Mouse (Mus musculus): ENCODE measurements around the gene Npm1.

Gene Npm1

GRCm38 (mm10) chr11:33154459-33154858, 8.5 kb downstream of the Npm1 start:
- TF ChIP-seq GATA4 (IDR thresholded peaks at IDR 0.05; ENCODE audit: insufficient replicate concordance, low read length): no peak

- no peak for TF ChIP-seq GATA4 (IDR thresholded peaks at IDR 0.05; ENCODE audit: insufficient replicate concordance, low read length)
These were observed 10.0 kb downstream of the Npm1 start for GRCm38 (mm10) chr11:33152997-33153396.

- no peak for TF ChIP-seq GATA4 (IDR thresholded peaks at IDR 0.05; ENCODE audit: insufficient replicate concordance, low read length)
These were observed 11.2 kb downstream of the Npm1 start for GRCm38 (mm10) chr11:33151780-33152145.

- no peak for TF ChIP-seq GATA4 (IDR thresholded peaks at IDR 0.05; ENCODE audit: insufficient replicate concordance, low read length)
These were observed 11.8 kb downstream of the Npm1 start for GRCm38 (mm10) chr11:33151128-33151779.

- TF ChIP-seq GATA4 (IDR thresholded peaks at IDR 0.05; ENCODE audit: insufficient replicate concordance, low read length): no peak
These were observed 12.6 kb downstream of the Npm1 start for GRCm38 (mm10) chr11:33150364-33150763.

GRCm38 (mm10) chr11:33149453-33149852, 13.6 kb downstream of the Npm1 start:
- TF ChIP-seq GATA4 (IDR thresholded peaks at IDR 0.05; ENCODE audit: insufficient replicate concordance, low read length): no peak

GRCm38 (mm10) chr11:33149088-33149436, 13.9 kb downstream of the Npm1 start:
- no peak for TF ChIP-seq GATA4 (IDR thresholded peaks at IDR 0.05; ENCODE audit: insufficient replicate concordance, low read length)

GRCm38 (mm10) chr11:33148338-33149087, 14.5 kb downstream of the Npm1 start:
- TF ChIP-seq GATA4 (IDR thresholded peaks at IDR 0.05; ENCODE audit: insufficient replicate concordance, low read length): no peak

GRCm38 (mm10) chr11:33147572-33148337, 15.3 kb downstream of the Npm1 start:
- no peak for TF ChIP-seq GATA4 (IDR thresholded peaks at IDR 0.05; ENCODE audit: insufficient replicate concordance, low read length)

- TF ChIP-seq GATA4 (IDR thresholded peaks at IDR 0.05; ENCODE audit: insufficient replicate concordance, low read length): no peak
These were observed 15.8 kb downstream of the Npm1 start, which contains the start of gene Fgf18 for GRCm38 (mm10) chr11:33147171-33147571. Fgf18 (minus strand) TSS chr11:33147400.

GRCm38 (mm10) chr11:33146651-33147131, 16.3 kb downstream of the Npm1 start:
- no peak for TF ChIP-seq GATA4 (IDR thresholded peaks at IDR 0.05; ENCODE audit: insufficient replicate concordance, low read length)

GRCm38 (mm10) chr11:33146143-33146497, 16.9 kb downstream of the Npm1 start:
- TF ChIP-seq GATA4 (IDR thresholded peaks at IDR 0.05; ENCODE audit: insufficient replicate concordance, low read length): no peak

- TF ChIP-seq GATA4 (IDR thresholded peaks at IDR 0.05; ENCODE audit: insufficient replicate concordance, low read length): no peak
These were observed 17.5 kb downstream of the Npm1 start for GRCm38 (mm10) chr11:33145201-33146142.

- TF ChIP-seq GATA4 (IDR thresholded peaks at IDR 0.05; ENCODE audit: insufficient replicate concordance, low read length): no peak
These were observed 19.1 kb downstream of the Npm1 start for GRCm38 (mm10) chr11:33143906-33144305.

- no peak for TF ChIP-seq GATA4 (IDR thresholded peaks at IDR 0.05; ENCODE audit: insufficient replicate concordance, low read length)
These were observed 20.2 kb downstream of the Npm1 start for GRCm38 (mm10) chr11:33142801-33143200.

Data from liver, adult (tissue).